ENCODE assay signal across 9 mouse cellular contexts in the genomic region with DNA sequence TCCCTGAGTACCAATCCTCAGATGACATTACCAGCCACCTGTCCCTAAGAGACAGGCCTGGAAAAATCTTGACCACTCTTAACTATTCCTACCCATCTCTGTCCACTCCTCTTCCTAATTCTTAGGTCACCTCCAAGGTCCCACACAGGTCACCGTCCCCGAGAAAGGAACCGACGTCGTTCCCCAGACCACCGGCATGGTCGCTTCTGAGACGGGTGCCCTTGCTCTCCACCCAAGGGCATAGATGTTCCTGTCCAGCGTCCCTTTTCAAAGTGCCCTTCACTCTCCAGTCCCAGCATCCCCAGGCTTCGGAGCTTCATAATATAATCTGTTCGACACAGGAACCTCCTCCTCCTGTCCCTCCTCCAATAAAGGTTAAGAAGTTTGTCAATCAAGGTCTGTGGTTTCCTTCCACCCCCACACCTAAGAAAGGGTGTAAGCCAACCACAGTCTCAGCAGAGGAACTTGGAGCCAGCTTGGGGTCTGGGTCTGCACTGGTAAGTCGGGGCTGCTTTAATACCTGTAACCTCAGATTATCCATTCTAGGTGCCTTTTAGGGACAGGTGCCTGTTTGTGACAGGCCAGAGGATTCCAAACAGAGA. TPM values are rescaled to one million over a fixed set of nuclear protein-coding genes. Genes with fewer than 3 reads are reported as not detected.
DNase-seq lines count a peak whose midpoint lies in the region; ATAC-seq and TF ChIP-seq lines count a peak whose summit lies in the region.
"Had no signal": no experiment of that assay in that cellular context is flagged by ENCODE, and none has a peak within 500 bp of the region (broad histone marks: within the 10 kb centered on the region; RNA-seq: fewer than 3 reads in every experiment).

A gene (plus strand): TSS at position 458 of the 602 bp plus-strand sequence.

- peaks cover 57% of the 10 kb centered on the region for H3K36me3 ChIP-seq in heart, embryonic 10.5 days
- peaks cover 14% of the 10 kb centered on the region for H3K36me3 ChIP-seq in spleen, adult 2 months (ENCODE audit: control insufficient read depth, insufficient read depth, low read length)
- H3K36me3 ChIP-seq in limb, embryonic 10.5 days: peaks cover 56% of the 10 kb centered on the region
- H3K36me3 ChIP-seq in small intestine, adult 2 months (ENCODE audit: control insufficient read depth, insufficient read depth, low read length): peaks cover 23% of the 10 kb centered on the region
- H3K36me3 ChIP-seq in lung, postnatal 0 days (ENCODE audit: insufficient read depth, low read length): peaks cover 24% of the 10 kb centered on the region

- TF ChIP-seq CTCF in spleen, adult 2 months (IDR thresholded peaks at IDR 0.05; ENCODE audit: extremely low read depth, insufficient read depth, insufficient read length, insufficient replicate concordance): no peak
- no peak for TF ChIP-seq CTCF in small intestine, adult 2 months (IDR thresholded peaks at IDR 0.05; ENCODE audit: extremely low read depth, insufficient read length, insufficient replicate concordance, low read depth, low read length)
- TF ChIP-seq CTCF in lung, postnatal 0 days (IDR thresholded peaks at IDR 0.05): no peak

- intact Hi-C loops in heart, postnatal 25 days (cut with DNase I): loop anchor here (1.0 kb wide), 1 partner anchor 21 kb away; no protein-coding TSS in a partner anchor

- no peak within 1 kb of the TSS for H3K4me2 ChIP-seq in lung, postnatal 0 days (replicated peaks; ENCODE audit: low read depth, low read length)

- TF ChIP-seq EP300 in lung, postnatal 0 days (IDR thresholded peaks at IDR 0.05): no peak

- no peaks in the 10 kb centered on the region for H3K27me3 ChIP-seq in heart, embryonic 10.5 days (ENCODE audit: insufficient read depth, poor library complexity, severe bottlenecking)
- H3K27me3 ChIP-seq in spleen, adult 2 months (ENCODE audit: control insufficient read depth, insufficient read depth, low read length): no peaks in the 10 kb centered on the region
- H3K27me3 ChIP-seq in limb, embryonic 10.5 days (ENCODE audit: low read depth, poor library complexity, severe bottlenecking): no peaks in the 10 kb centered on the region
- no peaks in the 10 kb centered on the region for H3K27me3 ChIP-seq in small intestine, adult 2 months (ENCODE audit: control insufficient read depth, insufficient read depth, low read length)
- H3K27me3 ChIP-seq in lung, postnatal 0 days (replicated peaks; ENCODE audit: insufficient read depth, low read length): no peaks in the 10 kb centered on the region

- peaks cover 5% of the 10 kb centered on the region for H3K4me1 ChIP-seq in heart, embryonic 10.5 days
- H3K4me1 ChIP-seq in spleen, adult 2 months (ENCODE audit: control insufficient read depth, insufficient read depth, insufficient read length): peaks cover 2% of the 10 kb centered on the region; the same call in 1 of the 2 replicates
- H3K4me1 ChIP-seq in limb, embryonic 10.5 days: peaks cover 18% of the 10 kb centered on the region
- peaks cover 4% of the 10 kb centered on the region; the same call in 1 of the 2 replicates for H3K4me1 ChIP-seq in small intestine, adult 2 months (ENCODE audit: control insufficient read depth, insufficient read depth, insufficient read length, low read length)
- peaks cover 3% of the 10 kb centered on the region; the same call in 1 of the 2 replicates for H3K4me1 ChIP-seq in lung, postnatal 0 days (ENCODE audit: insufficient read depth, low read depth, low read length)

- 92% methylated on average over 12 of the region's 12 CpGs for WGBS in heart, embryonic 10.5 days
- 83% methylated on average over 12 of the region's 12 CpGs for WGBS in spleen, adult 2 months
- WGBS in limb, embryonic 10.5 days: 95% methylated on average over 12 of the region's 12 CpGs
- 95% methylated on average over 12 of the region's 12 CpGs for WGBS in small intestine, adult 2 months
- WGBS in lung, postnatal 0 days: 94% methylated on average over 12 of the region's 12 CpGs

- H3K27ac ChIP-seq in heart, embryonic 10.5 days: no peak within 1 kb of the TSS
- H3K27ac ChIP-seq in spleen, adult 2 months (ENCODE audit: insufficient read depth, low read length): peak within 1 kb of the TSS; percentile 47
- H3K27ac ChIP-seq in limb, embryonic 10.5 days: no peak within 1 kb of the TSS
- H3K27ac ChIP-seq in small intestine, adult 2 months (ENCODE audit: insufficient read depth, low read depth, low read length): no peak within 1 kb of the TSS
- no peak within 1 kb of the TSS for H3K27ac ChIP-seq in lung, postnatal 0 days (ENCODE audit: low read length)

- peak within 1 kb of the TSS; percentile 79 for H3K4me3 ChIP-seq in heart, embryonic 10.5 days
- no peak within 1 kb of the TSS for H3K4me3 ChIP-seq in spleen, adult 2 months (ENCODE audit: extremely low read depth, insufficient read depth, insufficient read length)
- H3K4me3 ChIP-seq in limb, embryonic 10.5 days: peak within 1 kb of the TSS; percentile 77; the same call in 1 of the 2 replicates
- H3K4me3 ChIP-seq in small intestine, adult 2 months (ENCODE audit: low read depth, low read length): peak within 1 kb of the TSS; percentile 10
- no peak within 1 kb of the TSS for H3K4me3 ChIP-seq in lung, postnatal 0 days (ENCODE audit: low read depth, low read length)

- ATAC-seq in lung, postnatal 0 days: no peak

- no peaks in the 10 kb centered on the region for H3K9me3 ChIP-seq in heart, embryonic 10.5 days
- no peaks in the 10 kb centered on the region for H3K9me3 ChIP-seq in limb, embryonic 10.5 days (replicated peaks)
- no peaks in the 10 kb centered on the region for H3K9me3 ChIP-seq in lung, postnatal 0 days (ENCODE audit: low read length)

- H3K9ac ChIP-seq in lung, postnatal 0 days (replicated peaks; ENCODE audit: low read depth): no peak within 1 kb of the TSS

- TF ChIP-seq POLR2A in spleen, adult 2 months (IDR thresholded peaks at IDR 0.05; ENCODE audit: low read depth, low read length): no peak
- TF ChIP-seq POLR2A in small intestine, adult 2 months (IDR thresholded peaks at IDR 0.05; ENCODE audit: low read depth, low read length): no peak

- no peak for DNase-seq in heart, embryonic 10.5 days (ENCODE audit: low spot score)
- DNase-seq in heart, postnatal 25 days (ENCODE audit: low spot score): no peak
- no peak for DNase-seq in spleen, adult 2 months (ENCODE audit: low read depth in 1 of 2, low spot score in 2 of 2)
- no peak for DNase-seq in spleen, postnatal 4 days (ENCODE audit: low spot score in 2 of 2)
- no peak for DNase-seq in limb, embryonic 10.5 days (ENCODE audit: low spot score)
- DNase-seq in lung, postnatal 0 days (ENCODE audit: low spot score): no peak
- no peak for DNase-seq in kidney, postnatal 4 days
- DNase-seq: heart, postnatal 10 days had no signal

RNA-seq across cellular contexts. Expression of the gene that starts here (rescaled TPM):
- 2.6 and 4.1 TPM in 2 replicates for polyA plus RNA-seq in heart, embryonic 10.5 days (2016; fragmentation: Nextera tagmentation; extraction: Ambion mirVana)
- 1 to 10 TPM; 1.3 to 1.6 TPM for total RNA-seq in heart, postnatal 25 days (2021)
- 17.0 and 19.0 TPM in 2 replicates for polyA plus RNA-seq in spleen, adult 2 months (2012; rRNA removed)
- polyA plus RNA-seq in limb, embryonic 10.5 days (2016; fragmentation: Nextera tagmentation; extraction: Ambion mirVana): 5.7 and 6.5 TPM in 2 replicates
- polyA plus RNA-seq in small intestine, adult 2 months (2012; rRNA removed): 7.3 and 11.4 TPM in 2 replicates
- polyA plus RNA-seq in lung, postnatal 0 days (2015; fragmentation: Nextera tagmentation; extraction: Ambion mirVana): 1.2 and 3.2 TPM in 2 replicates

Comparison
In these comparisons a context has a peak if more than half of its experiments do, and no peak if none do; other contexts are left out.
1. H3K4me3 ChIP-seq: peak in heart, embryonic 10.5 days (single experiment), limb, embryonic 10.5 days (single experiment) and small intestine, adult 2 months (single experiment); none in spleen, adult 2 months (single experiment) and lung, postnatal 0 days (single experiment).